Mouse (Mus musculus) cerebellum, adult (tissue): Measurements from ENCODE around the gene Bach2.

Experiments used
- ATAC-seq: cut with Nextera tagmentation; 2 replicates; pipeline ENCODE4 v1.9.2; 2017; ENCODE audit warnings: mild to moderate bottlenecking, moderate library complexity, mixed read lengths; ENCODE audit not compliant: insufficient number of reproducible peaks, low FRiP score, low TSS enrichment

Bach2 gene

DNA sequence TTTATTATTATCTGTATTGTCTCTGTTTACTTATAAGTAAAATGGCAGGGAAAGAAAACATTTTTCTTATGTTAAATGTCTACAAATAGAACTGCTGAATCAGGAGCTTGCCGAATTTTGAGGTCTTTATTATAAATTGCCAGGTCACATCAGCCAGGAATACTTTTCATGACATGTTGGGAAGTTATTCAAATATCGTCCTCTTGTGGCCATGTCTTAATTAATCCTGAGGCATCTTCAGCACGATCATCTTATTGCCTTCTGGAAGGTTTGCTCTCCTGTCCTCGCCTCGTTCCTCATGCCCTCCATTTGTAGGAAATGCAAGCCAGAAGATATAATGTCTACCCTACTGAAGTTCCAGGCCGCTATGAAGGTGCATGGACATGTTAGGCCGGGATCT, 140.5 kb downstream of the Bach2 start:
- ATAC-seq, result no peak

DNA sequence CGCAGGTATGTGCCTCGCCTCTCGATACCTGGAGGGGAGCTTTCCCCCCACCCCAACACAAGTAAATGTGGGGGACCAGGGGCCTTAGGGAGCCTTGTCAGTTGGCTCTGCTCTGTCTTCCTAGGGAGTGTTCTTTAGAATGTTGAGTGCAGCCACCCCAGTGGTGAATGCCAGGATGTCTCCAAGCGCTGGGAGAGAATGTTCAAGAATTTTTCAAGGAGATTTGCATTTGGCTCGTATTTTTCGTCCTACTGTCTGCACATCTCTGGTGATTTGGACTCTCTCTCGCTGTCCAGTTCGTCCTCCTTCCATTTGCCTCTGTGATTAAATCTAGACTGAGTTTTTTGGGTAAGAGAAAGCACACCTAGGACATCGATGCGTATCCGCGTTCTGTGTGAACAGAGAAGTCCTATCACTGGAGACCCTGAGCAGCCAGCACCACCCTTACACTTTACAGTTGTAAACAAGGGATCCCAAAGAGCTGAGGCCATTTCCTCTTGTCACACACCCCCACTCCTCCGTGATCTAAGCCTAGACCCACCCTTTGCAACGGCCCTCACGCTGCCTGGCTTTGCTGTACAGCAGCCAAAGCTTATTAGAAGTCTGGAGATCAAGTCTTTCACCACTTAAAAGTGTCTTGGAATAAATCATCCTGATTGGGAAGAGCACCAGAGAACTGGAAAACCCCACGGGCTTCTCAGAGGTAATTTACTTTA, 143.2 kb downstream of the Bach2 start:
- ATAC-seq, result no peak

DNA sequence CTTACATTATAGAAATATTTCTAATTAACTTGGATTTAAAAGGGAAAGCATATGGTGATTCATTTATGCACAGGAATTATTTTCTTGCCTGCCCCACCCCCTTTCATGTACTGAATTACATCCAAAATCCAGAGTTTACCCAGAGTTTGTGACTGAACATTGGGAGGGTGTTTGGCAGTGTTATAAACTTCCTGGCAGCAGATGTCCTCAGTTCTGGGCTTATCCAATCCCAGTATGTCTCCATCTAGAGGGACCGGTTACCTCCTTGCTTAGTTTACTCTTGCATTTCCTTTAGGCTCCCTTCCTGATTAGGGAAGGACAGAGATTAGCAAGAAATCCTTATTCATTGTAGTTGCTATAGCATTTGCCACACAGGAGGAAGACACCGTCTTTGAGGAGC, 146.5 kb downstream of the Bach2 start:
- ATAC-seq, result no peak

DNA sequence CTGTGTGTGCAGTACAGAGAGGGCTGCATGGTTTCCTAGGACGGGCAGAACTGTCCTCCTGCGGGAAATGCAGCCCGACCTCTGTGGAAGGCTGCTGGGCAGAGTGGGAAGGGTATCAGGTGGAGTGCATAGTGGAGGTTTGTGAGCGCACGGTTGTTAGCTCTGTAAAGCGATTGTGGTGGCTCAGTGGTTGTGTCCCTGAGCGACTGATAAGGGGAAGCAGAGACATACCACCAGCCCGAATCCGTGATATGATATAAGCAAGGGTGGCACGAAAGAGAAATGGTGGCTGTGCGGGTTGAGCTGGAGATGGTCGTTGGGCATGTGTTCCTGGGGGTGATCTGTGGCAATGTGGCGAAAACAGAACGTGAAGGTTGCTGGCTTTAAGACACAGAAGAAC, 147.0 kb downstream of the Bach2 start:
- ATAC-seq, result no peak

DNA sequence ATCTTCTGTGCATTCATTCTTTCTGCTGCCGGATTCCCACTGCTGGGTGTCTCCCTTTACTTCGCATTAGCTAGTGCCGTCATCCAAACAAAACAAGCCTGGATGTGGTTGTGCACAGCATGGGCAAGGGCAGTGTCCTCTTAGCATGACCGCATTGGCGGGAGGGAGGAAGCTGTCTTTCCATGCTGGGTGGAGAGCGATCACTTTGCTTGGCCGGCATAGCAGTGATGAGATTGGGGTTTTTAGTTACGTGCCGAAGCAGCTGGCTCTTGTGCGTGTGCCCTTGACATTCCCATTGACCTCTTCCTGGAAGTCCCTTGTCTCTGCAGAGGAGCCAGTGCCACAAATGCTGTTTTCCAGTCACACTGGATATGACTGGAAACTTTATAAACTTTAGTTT, 147.7 kb downstream of the Bach2 start:
- no peak for ATAC-seq

DNA sequence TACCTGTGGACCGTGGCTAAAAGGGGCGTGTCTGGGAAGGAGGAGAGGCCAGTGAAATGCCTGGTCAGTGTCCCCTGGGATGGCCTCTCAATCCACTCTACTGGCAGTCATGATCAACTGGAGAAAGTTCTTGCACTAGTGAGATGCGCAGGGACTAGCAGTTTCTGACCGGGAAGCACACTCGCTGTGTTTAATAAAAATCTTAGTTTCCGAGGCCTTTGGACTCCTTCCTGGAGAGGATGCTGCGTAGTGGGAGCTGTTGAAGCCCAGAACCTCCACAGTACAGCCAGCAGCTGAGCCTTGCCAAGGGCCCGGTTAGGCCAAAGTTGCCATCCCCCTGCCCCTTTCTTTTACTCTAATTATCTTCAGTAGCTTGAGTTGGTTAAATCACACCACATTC, 148.3 kb downstream of the Bach2 start:
- no peak for ATAC-seq

DNA sequence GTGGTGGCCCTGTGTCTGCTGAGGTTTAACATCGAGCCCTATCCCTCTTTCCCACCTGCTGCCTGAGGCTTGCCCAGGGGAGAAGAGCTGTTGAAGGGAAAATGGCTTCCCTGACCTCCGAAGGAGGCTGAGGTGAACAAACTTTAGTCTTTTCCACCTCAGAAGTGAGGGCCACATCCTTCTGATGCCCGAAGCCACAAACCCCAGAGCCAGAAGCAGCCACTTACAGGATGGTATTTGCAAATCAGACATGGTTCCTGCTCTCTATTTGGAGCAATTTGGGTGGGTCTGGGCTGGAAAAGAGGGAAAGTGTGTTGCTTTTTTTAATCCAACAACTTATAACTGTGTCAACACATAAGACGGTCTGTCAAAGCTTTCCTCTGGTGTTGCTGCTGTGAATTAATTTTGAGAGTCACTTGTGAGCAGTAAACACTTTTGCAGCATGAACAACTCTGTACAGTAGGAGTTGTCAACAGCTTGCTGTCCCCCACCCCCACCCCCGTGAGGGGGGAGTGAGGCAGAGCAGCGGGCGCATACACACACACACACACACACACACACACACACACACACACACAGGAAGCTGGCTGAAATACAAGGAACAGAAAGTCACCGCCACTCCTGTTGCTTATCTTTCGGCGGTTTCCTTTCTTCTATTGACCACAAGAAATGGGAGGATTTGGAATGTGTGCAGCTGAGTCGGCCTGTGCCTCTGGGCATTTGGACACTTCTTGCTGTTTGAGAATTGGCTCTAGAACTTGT, 149.1 kb downstream of the Bach2 start:
- ATAC-seq, result no peak

DNA sequence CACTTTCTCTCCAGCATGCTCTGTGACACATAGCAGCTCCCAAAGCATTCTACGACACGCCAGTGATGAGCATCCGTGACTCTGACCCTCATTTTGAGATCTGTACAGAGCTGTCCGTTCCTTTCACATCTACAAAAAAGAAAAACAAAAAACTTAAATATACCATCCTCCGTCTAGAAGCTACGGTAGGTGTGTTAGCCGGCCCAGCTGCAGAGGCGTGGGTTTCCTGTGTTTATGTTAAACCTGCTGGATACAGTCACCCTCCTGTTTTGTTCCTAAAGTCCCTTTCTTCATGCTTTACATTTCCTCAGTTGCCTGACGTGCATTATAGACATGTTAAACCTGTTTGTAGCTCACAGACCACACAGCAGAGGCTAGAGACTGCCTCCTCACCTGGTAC, 150.0 kb downstream of the Bach2 start:
- no peak for ATAC-seq

DNA sequence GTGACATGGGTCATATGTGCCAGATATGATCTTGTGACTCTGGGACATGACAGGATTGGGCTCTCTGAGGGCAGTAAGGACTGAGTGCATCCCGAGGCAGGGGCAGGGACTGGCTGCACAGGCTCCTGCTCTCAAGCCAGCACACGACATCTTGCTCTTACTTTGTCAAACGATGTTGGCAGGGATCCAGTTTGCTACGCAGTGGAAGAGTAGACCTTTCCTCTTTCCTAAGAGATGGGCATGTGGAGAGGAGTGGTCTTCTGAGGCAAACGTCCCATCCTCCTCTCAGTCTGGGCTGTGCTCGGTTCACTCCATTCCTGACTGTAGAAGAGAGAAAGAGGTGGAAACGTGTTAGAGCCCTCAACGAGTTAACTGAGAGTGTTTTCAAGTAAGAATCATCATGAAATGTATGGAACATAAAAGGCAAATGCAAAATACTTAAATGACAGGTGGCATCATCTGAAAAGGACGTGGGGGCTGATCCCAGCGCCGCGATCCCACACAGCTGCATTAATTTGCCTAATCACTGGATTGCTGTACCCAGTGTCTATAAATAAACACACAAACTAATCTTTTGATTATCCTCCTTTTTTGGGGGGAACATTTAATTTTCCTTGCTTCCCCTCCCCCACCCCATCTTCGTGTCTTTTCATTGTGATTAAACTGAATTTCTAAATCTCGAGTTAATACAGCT, 150.7 kb downstream of the Bach2 start:
- no peak for ATAC-seq

DNA sequence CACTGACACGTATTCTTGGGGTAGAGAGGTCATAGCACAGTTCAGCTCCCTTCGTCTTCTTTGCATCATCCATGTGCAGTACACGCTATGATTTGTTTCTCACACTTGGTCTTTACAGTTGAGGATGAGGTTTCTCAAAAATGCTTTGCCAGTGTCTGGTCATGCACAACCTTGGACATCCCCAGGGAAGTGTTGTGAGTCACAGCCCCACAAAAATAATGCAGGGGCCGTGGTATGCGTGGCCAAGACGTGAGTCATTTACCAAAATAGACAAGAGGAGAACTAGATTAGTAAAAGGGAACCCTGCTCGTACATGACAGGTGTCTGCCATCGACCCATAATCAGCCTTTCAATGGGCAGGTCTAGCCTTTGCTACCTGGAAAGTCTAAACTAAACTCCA, 152.7 kb downstream of the Bach2 start:
- no peak for ATAC-seq

DNA sequence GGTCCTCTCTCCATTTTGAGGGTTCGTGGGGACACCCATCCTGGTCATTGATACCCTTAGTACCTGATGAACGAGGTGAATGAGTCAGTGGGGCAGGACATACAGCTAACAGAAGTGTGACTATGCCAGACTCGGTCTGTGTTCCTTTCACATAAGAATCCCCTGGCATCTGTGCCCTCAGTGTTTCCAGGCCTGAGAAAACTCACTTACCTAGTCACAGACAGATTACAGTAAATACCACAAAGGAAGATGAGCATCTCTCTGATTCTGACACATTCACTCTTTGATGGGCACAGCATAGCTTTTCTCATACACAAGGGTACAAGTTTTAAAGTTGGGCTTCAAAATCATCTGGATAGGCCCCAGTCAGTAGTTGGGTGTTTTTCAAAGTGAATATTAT, 154.6 kb downstream of the Bach2 start:
- no peak for ATAC-seq

DNA sequence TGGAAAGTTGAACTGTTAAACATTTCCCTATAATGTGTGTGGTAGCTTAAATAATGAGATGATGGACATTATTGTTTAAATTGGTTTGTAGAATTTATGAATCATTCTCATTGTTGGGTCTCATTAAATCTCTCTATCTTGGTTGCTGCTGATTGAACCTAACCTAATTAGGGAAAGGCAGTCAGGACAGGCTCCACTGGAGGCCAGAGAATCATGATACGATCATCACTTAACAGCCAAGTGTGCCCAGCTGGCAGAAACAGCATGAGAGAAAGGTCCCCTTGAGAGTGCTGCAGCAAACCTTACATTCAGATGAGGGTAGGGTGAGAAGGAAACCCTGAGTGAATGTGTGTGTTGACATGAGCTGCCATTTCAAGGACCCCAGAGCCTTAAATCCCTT, 155.3 kb downstream of the Bach2 start:
- no peak for ATAC-seq

DNA sequence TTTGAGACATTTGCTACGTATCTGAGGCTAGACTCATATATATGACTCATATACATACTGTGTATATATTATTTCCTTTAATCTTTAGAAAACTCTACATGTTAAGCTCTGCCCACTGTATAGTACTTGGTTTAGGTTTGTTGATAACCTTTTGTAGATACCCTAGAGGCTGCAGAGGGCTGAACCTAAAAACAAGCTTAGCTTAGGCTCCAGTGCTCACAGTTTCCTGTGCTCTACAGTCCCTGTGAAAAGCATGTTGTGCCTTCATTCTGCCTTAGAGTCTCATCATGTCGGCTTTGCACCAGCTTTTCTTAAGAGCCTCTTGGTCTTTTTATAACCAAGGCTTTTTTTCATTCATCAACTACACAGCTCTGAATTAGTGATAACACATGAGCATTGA, 156.2 kb downstream of the Bach2 start:
- no peak for ATAC-seq

DNA sequence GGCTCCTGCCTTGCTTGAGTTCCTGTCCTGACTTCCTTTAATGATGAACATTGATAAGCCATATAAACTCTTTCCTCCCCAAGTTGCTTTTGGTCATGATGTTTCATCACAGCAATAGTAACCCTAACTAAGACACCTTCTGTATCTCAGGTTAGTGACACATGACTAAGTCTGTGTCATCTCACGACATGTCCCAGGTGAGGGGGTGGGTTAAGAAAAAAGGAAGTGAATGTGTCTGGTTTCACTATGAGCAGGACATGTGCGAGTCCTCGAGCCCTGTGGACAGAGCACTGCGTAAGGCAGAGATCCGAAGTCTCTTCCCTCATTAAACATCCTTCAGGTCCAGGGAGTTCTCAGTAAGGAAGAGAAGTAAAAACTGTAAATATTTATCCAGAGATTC, 162.9 kb downstream of the Bach2 start:
- no peak for ATAC-seq

DNA sequence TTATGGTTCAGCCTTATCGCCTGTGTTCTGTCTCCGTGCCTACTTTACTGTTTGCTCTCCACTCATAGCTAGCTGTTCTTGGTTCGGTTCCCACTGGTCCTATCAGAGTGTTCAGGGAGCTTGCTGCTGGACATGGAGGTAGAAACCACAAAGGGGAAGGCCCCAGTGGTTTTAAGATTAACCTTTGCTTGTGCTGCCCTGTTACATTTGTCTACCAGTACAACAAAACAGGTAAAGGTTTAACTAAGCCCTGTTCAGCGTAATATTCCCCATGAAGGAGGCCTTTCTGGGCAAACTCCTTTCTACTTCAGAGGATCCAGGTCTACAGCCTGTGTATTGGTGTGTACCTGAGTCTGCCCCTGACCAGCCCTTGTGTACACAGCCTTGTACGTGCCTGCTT, 164.9 kb downstream of the Bach2 start:
- ATAC-seq, result no peak

DNA sequence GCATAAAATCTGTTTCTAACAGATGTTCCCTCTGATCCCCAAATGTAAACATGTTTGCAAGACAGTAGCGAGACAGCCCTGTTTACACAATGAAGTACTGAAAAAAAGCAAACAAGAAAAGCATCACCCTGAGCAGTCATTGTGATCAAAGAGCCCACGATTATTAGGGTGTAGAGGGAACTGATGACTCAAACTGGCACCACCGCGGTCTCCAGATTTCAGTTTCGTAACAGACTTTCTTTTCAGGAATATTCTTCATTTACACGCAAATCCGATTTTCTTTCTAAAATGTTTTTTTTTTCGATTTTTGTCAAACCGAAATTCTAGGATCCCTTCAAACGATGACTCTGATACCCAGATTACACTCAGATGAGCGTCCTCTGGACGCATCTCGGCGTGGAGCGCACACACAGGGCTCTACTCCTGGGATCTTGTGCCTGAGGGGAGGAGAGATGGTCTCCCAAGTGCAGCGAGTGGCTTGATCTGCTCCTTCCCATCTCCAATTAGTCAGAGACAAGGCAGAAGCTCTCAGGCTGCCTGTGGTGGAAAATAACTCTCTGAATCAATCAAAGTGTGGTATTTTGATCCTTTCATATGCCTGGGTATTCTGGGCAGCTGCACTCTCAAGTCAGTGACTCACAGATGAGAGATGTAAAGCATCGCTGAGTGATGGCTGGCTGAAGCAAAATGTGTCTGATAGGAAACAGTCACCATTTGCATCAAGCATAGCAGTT, 166.7 kb downstream of the Bach2 start:
- no peak for ATAC-seq

DNA sequence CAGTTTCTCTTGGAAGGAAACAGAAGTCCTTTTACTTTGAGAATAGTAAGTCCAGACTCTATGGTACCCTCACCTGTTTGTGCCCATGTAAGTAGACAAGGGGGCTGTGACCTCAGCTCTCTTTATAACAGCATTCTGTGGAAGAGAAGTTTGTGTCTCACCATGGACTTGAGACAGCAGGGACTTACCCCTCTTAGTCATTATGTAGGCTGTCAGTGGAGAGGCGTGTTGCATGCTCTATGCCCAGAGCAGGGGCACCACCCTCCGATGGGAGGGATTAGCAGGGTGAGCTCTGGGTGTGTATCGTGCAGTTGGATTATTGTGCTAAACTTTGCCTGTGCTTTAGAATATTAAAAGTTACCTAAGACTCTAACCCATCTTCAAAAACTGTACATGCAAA, 167.4 kb downstream of the Bach2 start:
- ATAC-seq, result no peak

DNA sequence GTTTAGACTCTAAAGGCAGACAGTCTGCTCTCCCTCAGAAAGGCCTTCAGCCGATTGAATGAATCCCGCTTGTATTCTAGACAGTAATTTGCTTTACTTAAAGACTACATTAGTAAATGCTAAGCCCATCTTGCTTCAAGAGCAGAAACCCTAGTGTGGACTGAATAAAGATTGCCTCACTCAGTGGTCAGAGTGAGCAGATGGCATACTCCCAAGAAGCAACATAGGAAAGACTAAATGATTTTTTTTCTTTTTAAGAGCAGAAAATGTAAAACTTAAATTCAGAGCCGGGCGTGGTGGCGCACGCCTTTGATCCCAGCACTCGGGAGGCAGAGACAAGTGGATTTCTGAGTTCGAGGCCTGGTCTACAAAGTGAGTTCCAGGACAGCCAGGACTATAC, 169.9 kb downstream of the Bach2 start:
- ATAC-seq, result no peak

DNA sequence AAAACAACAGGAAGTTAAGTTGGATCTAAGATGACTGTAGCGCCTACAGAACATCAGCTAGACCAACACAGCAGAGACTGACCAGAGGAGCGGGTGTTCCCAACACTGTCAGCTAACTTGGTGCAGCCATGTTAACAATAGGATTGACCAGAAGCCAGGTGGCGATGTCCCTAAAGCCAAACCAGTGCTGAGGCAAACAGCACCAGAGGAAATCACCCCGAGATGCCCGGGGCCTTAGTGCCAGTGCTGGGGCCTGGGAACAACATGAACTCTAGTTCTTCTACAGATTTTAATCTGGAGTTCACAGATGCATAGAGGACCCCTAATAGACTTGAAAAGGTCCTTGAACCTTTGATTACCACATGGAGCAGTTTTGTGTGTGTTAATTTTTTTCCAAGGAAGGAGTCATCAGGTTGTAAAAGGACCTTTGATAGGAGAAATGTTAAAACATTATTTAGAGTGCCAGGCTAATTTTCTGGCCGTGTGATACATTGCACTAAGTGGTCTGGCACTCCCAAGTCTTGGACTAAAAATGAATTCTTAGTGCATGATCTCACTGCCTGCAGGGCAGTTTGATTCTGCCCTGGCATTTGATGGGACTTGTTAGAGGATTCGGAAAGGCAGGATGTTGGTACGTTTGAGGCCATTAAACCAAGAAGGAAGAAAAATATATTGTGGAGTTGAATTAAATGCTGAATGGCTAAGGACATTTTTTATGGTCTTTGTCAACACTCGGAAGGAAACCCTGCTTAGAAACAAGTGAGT, 170.7 kb downstream of the Bach2 start:
- no peak for ATAC-seq

DNA sequence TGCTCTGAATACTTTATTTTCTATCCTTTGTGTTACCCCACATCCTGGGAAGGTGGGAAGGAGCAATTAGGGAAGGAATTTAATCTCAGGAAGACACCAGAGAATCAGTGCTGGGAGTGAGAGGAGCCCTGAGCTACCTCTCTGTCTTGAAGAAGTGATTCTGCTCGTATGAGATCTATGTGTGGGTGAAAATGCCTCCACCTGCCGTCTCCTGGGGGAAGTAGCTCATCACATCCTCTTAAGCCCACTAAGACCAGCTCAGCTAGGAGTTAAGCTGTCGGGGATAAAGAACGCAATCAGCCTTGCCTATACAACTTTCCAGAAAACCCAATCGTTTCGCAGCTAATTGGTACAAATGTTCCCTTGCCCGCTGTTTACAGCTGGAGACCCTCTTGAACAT, 174.5 kb downstream of the Bach2 start:
- ATAC-seq, result no peak
